Mouse (Mus musculus) gastrocnemius, adult 2 months (tissue): ENCODE measurements around the gene Bsg. TPM values are rescaled to one million over a fixed set of nuclear protein-coding genes. Genes with fewer than 3 reads are reported as not detected.
A peak's percentile ranks its signal among the peaks of the same experiment; 100 is the strongest.

ENCODE experiments used
- DNase-seq: peaks from one replicate; pipeline ENCODE4 v3.0.0; 2022
- H3K27ac ChIP-seq: fragments of 200-600 bp; 2 replicates; pipeline ENCODE4 v1.8.1; 2022; ENCODE audit warnings: mild to moderate bottlenecking
- H3K4me3 ChIP-seq: fragments of 200-600 bp; 2 replicates; pipeline ENCODE4 v1.8.1; 2022; ENCODE audit warnings: mild to moderate bottlenecking, moderate library complexity
- CTCF ChIP-seq: fragments of 200-600 bp; IDR thresholded peaks from 2 replicates; pipeline ENCODE4 v1.8.1; 2022; ENCODE audit warnings: antibody characterized with exemption, mild to moderate bottlenecking, moderate library complexity
- intact Hi-C: fragments of 180-260 bp; cut with DNase I; formaldehyde crosslinking; loops from one replicate; pipeline ENCODE4 v1.15.1; 2025
- long read RNA-seq, 2 experiments: library from polyadenylated mRNA; stranded (forward); transcript quantifications; one replicate each; pipeline ENCODE4 v2.0.0; 2021
- total RNA-seq, 2 experiments: library from RNA; stranded (reverse); gene quantifications; 2 replicates each; pipeline ENCODE4 v1.2.3; 2021

Gene Bsg
- total RNA-seq = 100 to 1,000 TPM; 650 to 652 TPM
- long read RNA-seq, experiment 1, transcript Bsg-205 (7 exons, 1,261 nt) = major isoform, 973 of 1,069 reads
- long read RNA-seq, experiment 1, transcript Bsg-202 (6 exons, 1,240 nt) = minor isoform, 5 of 1,069 reads
- long read RNA-seq, experiment 1, partial matches to known transcripts = 17 of 1,069 reads
- long read RNA-seq, experiment 1, other reads (novel, unspliced or antisense) = 69 of 1,069 reads
- long read RNA-seq, experiment 2, transcript Bsg-201 (8 exons, 1,526 nt) = minor isoform, 7 of 1,289 reads
- long read RNA-seq, experiment 2, transcript Bsg-205 (7 exons, 1,261 nt) = major isoform, 1,187 of 1,289 reads
- long read RNA-seq, experiment 2, partial matches to known transcripts = 26 of 1,289 reads
- long read RNA-seq, experiment 2, other reads (novel, unspliced or antisense) = 67 of 1,289 reads

- peak; percentile 59 for TF ChIP-seq CTCF
- DNase-seq = peak; percentile 100
- intact Hi-C loops = loop anchor here (2.0 kb wide), 1 partner anchor 22 kb away; the partner anchor contains the start of gene Cdc34
- Histone ChIP-seq H3K4me3 (peak within 1 kb of the TSS; percentile 92), H3K27ac (peak within 1 kb of the TSS; percentile 100)
Measured at GRCm38 (mm10) chr10:79704065-79704969, at the start of gene Bsg. Gene Bsg, plus strand, starts transcription at chr10:79704491.

GRCm38 (mm10) chr10:79654946-79655395 is 49.3 kb upstream of the Bsg start:
- H3K4me3 ChIP-seq = no peak overlapping the region
- intact Hi-C loops = no loop called here
- DNase-seq = no peak
- TF ChIP-seq CTCF = no peak
- no peak overlapping the region for H3K27ac ChIP-seq

DNA sequence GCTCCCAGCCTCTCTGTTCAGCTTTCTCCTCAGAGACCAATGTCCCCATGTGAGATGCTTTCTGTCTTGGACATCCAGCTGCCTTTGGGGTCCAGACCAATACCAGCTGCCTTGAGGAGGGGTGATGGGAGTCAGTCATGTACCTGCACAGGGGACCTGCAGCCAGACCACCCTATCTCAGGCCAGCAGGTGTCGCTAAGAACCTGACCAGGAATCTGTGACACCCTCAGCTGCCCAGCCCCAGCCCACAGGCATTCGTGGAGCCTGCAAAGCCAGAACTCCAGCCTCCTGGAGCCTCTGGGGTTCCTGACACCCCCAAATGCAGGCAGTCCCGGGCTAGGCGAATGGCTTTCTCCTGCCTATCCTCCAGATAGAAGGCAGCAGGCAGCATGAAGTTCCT is 45.5 kb upstream of the Bsg start:
- intact Hi-C loops = no loop called here
- DNase-seq = no peak
- H3K4me3 ChIP-seq = no peak overlapping the region
- TF ChIP-seq CTCF = peak; percentile 20; the same call in 1 of the 2 replicates
- H3K27ac ChIP-seq = no peak overlapping the region

DNA sequence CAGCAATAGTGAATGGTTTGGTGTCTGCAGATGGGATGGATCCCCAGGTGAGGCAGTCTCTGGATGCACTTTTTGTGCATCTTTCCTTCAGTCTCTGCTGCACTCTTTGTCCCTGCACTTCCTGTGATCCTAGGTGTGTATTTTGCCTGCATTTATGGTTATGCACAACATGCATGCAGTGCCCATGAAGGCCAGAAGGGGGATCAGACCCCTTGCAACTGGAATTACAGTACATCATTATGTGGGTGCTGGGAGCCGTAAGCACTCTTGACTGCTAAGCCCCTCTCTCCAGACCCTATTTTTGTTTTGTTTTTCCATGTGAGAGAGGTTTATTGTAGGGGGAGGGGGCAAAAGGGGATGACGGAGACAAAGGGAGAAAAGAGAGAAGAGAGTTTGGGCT is 44.0 kb upstream of the Bsg start:
- no peak for DNase-seq
- no peak overlapping the region for H3K27ac ChIP-seq
- no peak overlapping the region for H3K4me3 ChIP-seq
- intact Hi-C loops = no loop called here
- TF ChIP-seq CTCF = peak; percentile 24; the same call in 1 of the 2 replicates

DNA sequence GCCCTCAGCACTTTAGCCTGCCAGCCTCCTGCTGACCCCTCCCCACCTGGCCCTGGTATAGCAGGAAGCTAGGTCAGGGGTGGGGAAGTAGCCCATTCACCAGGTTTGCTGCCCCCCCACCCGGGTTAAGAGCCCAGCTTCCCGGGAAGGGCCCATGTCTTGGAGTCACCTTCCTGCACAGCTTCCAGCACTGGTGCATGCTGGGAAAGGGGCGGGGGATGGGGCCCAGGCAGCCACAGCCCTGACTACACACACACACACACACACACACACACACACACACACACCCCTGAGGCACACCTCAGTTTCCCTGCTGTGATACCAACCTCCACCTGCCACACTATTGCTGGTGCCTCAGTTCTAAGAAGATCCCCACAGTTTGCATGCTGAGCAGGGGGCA is 42.4 kb upstream of the Bsg start:
- H3K27ac ChIP-seq = no peak overlapping the region
- intact Hi-C loops = no loop called here
- DNase-seq = no peak
- no peak overlapping the region for H3K4me3 ChIP-seq
- no peak for TF ChIP-seq CTCF

DNA sequence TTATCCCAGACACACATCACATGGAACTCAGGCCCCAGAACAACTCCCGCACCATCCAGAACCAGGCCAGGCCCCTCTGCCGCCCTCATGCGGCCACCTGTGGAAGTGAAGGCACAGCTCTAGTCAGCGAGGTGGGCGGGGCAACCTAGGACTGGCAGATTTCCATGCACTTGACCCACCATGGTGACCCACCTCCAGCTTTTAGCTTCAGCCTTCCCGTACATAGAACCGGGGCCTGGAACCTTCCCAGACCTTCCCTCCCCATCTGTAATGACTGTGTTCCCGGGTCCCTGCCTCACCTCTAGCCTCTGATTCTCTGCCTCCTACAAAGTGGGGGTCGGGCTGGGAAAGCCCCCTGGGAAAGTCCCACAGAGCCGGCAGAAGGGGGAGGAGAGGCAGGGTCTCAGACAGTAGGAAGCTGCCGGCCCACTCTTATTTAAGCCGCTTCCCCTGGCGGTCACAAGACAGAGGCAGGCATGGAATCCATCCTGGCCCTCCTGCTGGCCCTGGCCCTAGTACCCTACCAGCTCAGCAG is 40.1 kb upstream of the Bsg start, which contains the start of gene Madcam1:
Madcam1 (plus strand) TSS at position 429 of the 535 bp plus-strand sequence.
- peak; percentile 93 for TF ChIP-seq CTCF
- Histone ChIP-seq H3K27ac (no peak within 1 kb of the TSS), H3K4me3 (no peak within 1 kb of the TSS)
- intact Hi-C loops = loop anchor here (1.0 kb wide), 1 partner anchor 69 kb away; no protein-coding TSS in a partner anchor
- peak; percentile 79 for DNase-seq

DNA sequence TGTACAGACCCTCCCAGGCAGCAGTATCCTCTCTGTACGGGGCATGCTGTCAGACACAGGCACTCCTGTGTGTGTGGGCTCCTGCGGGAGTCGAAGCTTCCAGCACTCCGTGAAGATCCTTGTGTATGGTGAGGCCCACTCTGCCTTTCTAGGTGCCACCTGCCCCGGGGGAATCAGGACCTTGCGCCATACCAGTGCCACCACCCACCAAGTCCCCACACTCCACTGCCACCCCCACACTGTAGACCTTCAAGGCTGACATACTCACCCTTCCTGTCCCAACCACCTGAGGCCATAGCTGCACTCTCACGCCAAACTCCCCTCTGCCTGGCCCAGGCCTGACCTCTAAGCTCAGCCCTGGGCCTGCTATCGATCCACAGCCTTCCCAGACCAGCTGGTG is 39.2 kb upstream of the Bsg start:
- no peak for DNase-seq
- TF ChIP-seq CTCF = no peak
- intact Hi-C loops = no loop called here
- Histone ChIP-seq H3K27ac (no peak overlapping the region), H3K4me3 (no peak overlapping the region)

DNA sequence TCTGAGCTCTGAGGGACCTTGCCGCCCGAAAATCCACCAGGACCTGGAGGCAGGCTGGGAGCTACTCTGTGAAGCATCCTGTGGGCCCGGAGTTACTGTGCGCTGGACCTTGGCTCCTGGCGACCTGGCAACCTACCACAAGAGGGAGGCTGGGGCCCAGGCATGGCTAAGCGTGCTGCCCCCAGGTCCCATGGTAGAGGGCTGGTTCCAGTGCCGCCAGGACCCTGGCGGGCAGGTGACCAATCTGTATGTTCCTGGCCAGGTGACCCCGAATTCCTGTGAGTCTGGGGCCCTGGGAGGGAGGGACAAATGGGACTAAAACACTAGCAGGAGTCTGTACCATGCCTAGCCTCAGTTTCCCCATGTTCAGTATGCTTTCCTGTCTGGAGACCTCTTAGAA is 37.8 kb upstream of the Bsg start:
- intact Hi-C loops = no loop called here
- no peak overlapping the region for H3K27ac ChIP-seq

GRCm38 (mm10) chr10:79668076-79668475 is 36.2 kb upstream of the Bsg start:
- DNase-seq = no peak
- no peak for TF ChIP-seq CTCF
- H3K27ac ChIP-seq = no peak overlapping the region
- intact Hi-C loops = loop anchor here (2.0 kb wide), 1 partner anchor 73 kb away; no protein-coding TSS in a partner anchor
- H3K4me3 ChIP-seq = no peak overlapping the region

More for the DNA sequence above, 37.8 kb upstream of the Bsg start:
- no peak for TF ChIP-seq CTCF
- no peak overlapping the region for H3K4me3 ChIP-seq
- no peak for DNase-seq

- peak within 1 kb of the TSS; percentile 86 for H3K4me3 ChIP-seq
- TF ChIP-seq CTCF = peak; percentile 96
- intact Hi-C loops = loop anchor here (2.0 kb wide), 1 partner anchor 74 kb away; no protein-coding TSS in a partner anchor
- peak within 1 kb of the TSS; percentile 93 for H3K27ac ChIP-seq
- peak; percentile 92 for DNase-seq
Measured at GRCm38 (mm10) chr10:79668771-79669575, 35.3 kb upstream of the Bsg start, which contains the start of gene Tpgs1. Gene Tpgs1, plus strand, starts transcription at chr10:79669369.

- no peak for TF ChIP-seq CTCF
- intact Hi-C loops = loop anchor here (2.0 kb wide), 1 partner anchor 75 kb away; no protein-coding TSS in a partner anchor
Measured at GRCm38 (mm10) chr10:79669576-79670057, 34.7 kb upstream of the Bsg start.

More at GRCm38 (mm10) chr10:79669576-79670057, 34.7 kb upstream of the Bsg start:
- peak; percentile 83 for DNase-seq
- Histone ChIP-seq H3K4me3 (peak overlapping the region; percentile 86), H3K27ac (peak overlapping the region; percentile 93)
